Mouse (Mus musculus): Measurements from ENCODE around the gene Nepro.

DNA sequence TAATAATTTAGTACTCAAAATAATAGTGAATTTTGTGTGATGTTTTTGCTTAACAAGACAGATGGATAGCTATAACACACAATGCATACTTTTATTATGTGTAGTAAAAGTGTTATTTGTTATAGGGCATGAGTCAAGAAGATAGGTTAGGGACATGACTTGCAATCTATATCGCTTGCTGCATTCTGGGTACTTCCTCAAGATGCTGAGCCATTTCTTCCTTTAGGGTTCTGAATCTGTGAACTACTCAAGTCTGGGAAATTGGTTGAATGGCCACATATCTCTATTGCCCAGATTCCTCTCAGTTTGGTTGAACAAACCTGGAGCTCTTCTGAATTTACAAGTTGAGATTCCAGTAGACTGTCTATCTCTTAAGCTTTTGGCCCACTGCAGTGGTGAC, 31.6 kb upstream of the Nepro start:
- TF ChIP-seq CTCF (IDR thresholded peaks at IDR 0.05; ENCODE audit: low read depth, low read length) (no peak), POLR2A (IDR thresholded peaks at IDR 0.05; ENCODE audit: insufficient read depth, low read length) (no peak)
